Mouse (Mus musculus): ENCODE data around the gene B230104I21Rik.

B230104I21Rik gene

DNA sequence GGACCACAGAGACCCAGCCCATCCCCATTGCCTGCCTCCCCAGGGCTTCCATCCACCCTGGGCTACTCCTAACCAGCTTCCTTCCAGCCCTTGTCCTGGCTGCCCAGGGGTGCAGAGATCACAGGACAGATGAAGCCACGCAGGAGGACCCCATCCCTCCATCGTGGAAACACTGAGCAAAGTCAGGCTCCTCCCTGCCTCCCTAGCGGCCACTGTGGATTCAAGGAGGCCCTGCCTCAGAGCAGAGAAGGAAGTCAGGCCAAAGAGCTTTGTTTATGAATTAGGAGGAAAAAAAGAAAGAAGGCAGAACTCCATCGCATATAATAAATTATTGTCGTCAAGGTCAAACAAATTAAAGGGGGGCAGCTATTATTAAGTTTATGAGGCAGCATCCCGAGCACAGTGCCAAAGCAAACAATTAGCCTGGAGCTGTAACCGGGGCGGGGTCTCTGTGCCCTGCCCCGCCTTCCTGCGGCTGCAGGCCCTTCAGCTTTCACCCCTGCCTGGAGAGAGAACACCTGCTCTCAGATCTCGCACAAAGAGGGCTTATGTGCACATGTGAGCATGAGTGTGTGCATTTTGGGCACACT lies 12.4 kb downstream of the B230104I21Rik start:
- DNase-seq (ENCODE audit: low spot score in 2 of 2), result no peak

DNA sequence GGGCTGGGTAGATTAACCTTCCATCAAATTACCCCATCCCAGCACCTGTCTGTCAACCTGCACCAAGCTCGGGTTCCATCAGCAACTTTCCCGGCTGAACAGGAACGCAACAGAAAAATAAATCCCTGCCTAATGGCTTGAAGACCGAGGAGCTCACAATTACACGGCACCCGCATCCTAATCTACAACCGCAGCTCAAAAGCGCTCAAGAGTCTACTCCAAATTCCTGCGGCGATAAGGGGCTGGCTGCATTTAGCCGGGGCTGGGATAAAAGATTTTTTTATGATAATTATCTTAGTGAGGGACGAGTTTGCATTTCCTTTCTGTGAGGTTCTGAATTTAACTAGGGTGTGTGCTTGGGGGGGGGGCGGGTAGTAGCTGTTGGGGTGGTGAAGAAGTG lies 16.3 kb downstream of the B230104I21Rik start:
- DNase-seq (ENCODE audit: low spot score in 2 of 2), result no peak

DNA sequence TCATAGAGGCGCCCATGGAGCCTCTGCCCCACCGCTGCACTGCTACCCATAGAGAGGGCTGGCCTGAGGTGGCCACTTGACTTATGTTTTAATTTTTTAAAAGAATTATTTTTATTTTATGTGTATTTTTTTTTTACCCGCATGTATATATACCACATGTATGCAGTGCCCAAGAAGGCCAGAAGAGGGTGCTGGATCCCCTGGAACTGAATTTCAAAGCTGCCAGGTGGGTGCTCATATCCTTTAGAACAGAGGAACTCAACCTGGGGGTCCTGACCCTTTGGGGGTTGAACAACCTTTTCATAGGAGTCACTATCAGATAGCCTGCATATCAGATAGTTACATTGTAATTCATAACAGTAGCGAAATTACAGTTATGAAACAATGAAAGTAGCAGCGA lies 19.5 kb downstream of the B230104I21Rik start:
- no peak for DNase-seq (ENCODE audit: low spot score in 2 of 2)

- DNase-seq (ENCODE audit: low spot score in 2 of 2), result no peak
Observed at GRCm38 (mm10) chr4:154358370-154358769, 22.4 kb downstream of the B230104I21Rik start.

- no peak for DNase-seq (ENCODE audit: low spot score in 2 of 2)
Observed at GRCm38 (mm10) chr4:154358816-154359215, 22.9 kb downstream of the B230104I21Rik start.

DNA sequence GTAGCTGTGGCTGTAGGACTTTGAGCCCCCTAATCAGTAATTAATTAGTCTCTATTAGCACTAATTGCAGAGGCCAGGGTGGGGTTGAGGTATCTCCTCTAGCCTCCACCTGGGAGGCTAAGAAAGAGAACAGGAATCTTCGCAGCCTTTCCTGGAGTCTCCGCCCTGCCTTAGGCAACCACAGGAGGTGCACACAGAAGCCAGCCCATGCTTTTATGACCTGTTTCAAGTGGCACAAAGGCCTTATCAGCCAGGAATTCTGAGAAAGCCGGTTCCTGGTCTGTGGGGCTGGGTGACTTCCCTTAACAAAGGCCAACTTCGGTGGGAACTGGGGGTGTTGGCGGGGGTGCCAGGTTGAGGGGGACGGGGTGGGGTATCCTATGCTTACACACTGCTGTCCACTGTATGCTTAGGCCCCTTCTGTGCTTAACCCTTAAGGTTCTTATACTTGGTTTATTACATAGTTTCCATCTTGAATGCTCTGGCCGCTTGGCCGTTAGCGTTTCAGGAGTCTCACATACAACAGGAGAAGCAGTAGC lies 23.9 kb downstream of the B230104I21Rik start:
- DNase-seq (ENCODE audit: low spot score in 2 of 2), result no peak

GRCm38 (mm10) chr4:154360441-154360840 lies 24.5 kb downstream of the B230104I21Rik start:
- DNase-seq (ENCODE audit: low spot score in 2 of 2), result no peak

DNA sequence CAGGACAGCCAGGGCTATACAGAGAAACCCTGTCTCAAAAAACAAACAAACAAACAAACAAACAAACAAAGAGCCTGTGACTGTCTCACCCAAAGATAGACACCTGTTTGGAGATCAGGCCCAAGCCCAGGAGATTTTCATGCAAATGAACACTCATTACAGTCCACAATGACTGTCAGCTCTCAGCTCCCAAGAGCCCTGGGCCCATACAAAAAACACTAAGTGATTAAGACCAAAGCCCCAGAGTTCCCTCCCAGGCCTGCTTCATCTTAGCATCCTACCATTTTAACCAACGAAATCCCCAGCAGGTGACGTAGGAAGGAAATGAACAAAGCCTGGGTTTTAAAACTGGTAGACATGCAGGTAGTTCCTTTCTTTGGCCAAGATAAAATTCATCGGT lies 24.9 kb downstream of the B230104I21Rik start:
- DNase-seq (ENCODE audit: low spot score in 2 of 2), result no peak

GRCm38 (mm10) chr4:154364752-154365151 lies 28.8 kb downstream of the B230104I21Rik start:
- DNase-seq (ENCODE audit: low spot score in 2 of 2), result no peak

GRCm38 (mm10) chr4:154366836-154367235 lies 30.9 kb downstream of the B230104I21Rik start:
- DNase-seq (ENCODE audit: low spot score in 2 of 2), result no peak

DNA sequence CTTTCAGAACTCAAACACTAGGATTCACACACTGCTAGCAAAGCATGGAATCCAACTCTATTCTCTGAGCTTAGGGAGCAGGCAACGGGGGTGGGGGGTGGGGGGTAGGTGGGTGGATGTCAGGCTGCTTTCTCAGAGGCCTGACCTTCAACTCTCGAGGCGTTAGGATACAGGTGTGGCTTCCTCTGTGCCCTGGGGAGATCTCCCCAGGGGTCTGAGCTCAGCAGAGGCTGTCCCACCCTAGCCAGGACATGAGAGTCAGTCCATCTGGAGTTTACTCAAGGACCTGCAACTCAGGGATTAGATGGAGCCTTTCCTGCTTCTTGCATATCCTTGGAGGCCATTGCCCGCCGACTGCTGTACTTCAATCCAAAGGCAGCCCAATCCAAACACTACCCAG lies 33.2 kb downstream of the B230104I21Rik start:
- no peak for DNase-seq (ENCODE audit: low spot score in 2 of 2)

DNA sequence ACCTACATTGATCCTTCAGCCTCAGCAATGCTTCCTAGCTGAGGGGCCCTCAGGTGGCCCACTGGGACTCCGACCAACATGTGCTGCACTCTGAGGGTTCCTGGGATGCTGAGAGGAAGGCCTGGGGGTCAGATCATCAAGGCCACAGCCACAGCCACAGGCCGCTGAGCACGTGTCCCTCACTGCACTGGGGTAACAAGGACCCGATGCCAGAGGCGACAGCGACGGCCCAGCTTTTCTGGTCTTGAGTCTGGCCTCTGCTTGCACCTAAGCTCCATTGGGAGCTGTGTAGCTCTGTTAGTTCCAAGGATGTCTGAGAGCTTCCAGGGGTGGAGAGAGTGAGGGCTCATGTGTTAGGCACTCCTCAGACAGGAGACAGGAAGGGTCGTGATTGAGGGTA lies 34.9 kb downstream of the B230104I21Rik start:
- DNase-seq (ENCODE audit: low spot score in 2 of 2), result no peak

DNA sequence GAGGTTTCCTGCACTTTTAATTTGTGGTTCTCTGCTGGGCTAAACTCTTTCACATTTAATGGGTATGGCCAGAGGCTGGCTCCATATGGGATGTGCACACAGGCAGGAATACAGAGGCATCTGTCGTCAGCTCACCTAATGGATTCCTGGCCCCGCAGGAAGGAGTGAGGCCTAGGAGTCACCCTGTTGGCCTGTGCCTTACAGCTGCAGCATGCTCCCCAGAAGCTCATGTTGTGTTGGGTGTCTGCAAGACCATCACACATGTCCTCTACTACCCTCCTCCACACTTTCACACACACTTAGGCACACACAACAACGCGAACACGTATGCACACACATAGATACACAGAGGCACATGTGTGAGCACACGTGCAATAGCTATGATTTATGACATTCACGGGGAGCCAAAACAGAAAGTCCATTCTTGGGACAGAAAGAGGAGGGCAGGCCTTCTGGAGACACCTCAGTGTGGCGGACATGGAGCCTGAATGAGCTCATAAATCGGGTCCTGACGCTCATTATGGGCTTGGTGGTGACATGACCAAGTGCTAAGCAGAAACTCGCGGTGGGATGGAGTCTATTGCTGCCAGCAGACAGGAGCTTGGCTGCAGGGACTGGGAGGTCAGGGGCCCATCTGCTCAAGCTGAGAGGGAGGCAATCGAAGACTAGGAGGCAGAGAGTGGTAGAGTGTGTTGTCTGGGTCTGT lies 35.8 kb downstream of the B230104I21Rik start:
- no peak for DNase-seq (ENCODE audit: low spot score in 2 of 2)

- no peak for DNase-seq (ENCODE audit: low spot score in 2 of 2)
Observed at GRCm38 (mm10) chr4:154375939-154376625, 40.2 kb downstream of the B230104I21Rik start.

- DNase-seq (ENCODE audit: low spot score in 2 of 2), result no peak
Observed at GRCm38 (mm10) chr4:154378876-154379275, 42.9 kb downstream of the B230104I21Rik start.

DNA sequence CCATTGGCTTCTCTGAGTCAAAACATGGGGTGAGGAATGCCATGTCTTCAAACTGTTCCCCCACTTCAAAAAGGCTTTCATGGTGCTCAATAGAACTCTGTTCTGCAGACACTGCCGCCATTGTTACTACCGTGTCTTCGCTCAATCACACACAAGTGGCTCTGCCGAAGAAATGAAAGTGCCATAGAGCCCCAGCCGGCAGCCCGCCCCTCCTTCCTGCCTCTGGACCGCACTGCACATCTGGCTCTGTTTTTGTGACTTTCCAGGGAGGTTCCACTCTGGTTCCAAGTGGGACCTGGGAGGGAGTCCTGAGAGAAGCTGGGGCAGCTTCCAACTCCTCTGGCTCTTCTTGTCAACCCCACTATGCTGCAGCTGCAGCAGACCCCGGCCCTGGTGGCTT lies 49.3 kb downstream of the B230104I21Rik start:
- DNase-seq (ENCODE audit: low spot score in 2 of 2), result no peak

GRCm38 (mm10) chr4:154385918-154386317 lies 50.0 kb downstream of the B230104I21Rik start:
- no peak for DNase-seq (ENCODE audit: low spot score in 2 of 2)

DNA sequence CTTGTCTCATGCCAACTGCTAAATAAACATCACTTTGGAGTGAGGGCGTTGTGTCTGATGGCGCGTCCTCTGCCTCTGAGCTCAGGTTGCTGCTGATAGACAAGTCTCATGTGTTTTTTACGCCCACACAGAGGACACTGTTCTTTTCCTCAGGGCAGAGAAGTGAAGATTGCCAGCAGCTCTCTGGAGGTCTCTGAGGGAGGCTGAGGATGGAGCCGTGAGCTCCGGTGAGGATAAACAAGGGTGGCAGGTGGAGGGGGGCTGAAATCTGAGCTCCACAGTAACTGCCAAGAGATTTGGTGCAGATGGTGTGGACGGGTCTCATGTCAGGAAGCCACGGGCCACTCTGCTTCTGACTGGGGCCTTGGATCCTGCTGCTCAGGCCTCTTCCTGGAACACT lies 50.9 kb downstream of the B230104I21Rik start:
- no peak for DNase-seq (ENCODE audit: low spot score in 2 of 2)

DNA sequence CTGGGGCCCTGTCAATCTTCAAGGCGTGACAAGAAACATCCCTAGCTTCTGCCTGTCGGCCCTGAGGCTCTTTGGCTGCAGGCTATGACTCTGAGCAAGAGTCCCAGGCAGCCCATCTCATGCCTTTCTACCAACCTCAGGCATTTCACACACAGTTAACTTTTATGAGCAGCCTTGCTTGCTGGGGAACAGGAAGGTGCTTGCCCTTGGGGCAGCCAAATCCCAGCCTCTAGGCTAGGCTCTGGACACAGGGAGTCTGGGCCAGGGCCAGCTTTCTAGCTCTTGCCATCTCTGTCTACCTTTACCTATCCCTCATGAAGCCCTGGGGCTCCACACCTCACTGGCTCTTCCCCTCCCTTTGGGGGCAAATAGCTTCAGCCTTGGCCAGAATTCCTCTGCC lies 53.7 kb downstream of the B230104I21Rik start:
- no peak for DNase-seq (ENCODE audit: low spot score in 2 of 2)

- DNase-seq (ENCODE audit: low spot score in 2 of 2), result peak in 1 of 2 experiments; percentile 32
Observed at GRCm38 (mm10) chr4:154390333-154391080, 54.6 kb downstream of the B230104I21Rik start.

- no peak for DNase-seq (ENCODE audit: low spot score in 2 of 2)
Observed at GRCm38 (mm10) chr4:154392641-154393040, 56.7 kb downstream of the B230104I21Rik start.
